Mouse (Mus musculus): ENCODE results near the gene Colq. TPM values are rescaled to one million over a fixed set of nuclear protein-coding genes. Genes with fewer than 3 reads are reported as not detected.
A peak's percentile ranks its signal among the peaks of the same experiment; 100 is the strongest.

Gene Colq
- polyA plus RNA-seq, 2 experiments: 0.04 TPM; not detected in 1

- Histone ChIP-seq H3K4me2 (ENCODE audit: low read depth) (no peak overlapping the region), H3K27me3 (ENCODE audit: control insufficient read depth, insufficient read depth, low read length) (no peaks in the 10 kb centered on the region), H3K27ac (no peak overlapping the region), H3K9ac (replicated peaks) (no peak overlapping the region), H3K4me1 (replicated peaks; ENCODE audit: control insufficient read depth in 2 of 2, insufficient read depth in 2 of 2, low read length in 1 of 2) (peaks cover 0 to 1% of the 10 kb centered on the region in 2 experiments; a peak in 1 of 4 replicates), H3K36me3 (replicated peaks; ENCODE audit: control insufficient read depth, insufficient read depth, low read depth) (no peaks in the 10 kb centered on the region), H3K9me3 (ENCODE audit: control insufficient read depth, low read length) (no peaks in the 10 kb centered on the region), H3K4me3 (ENCODE audit: insufficient read depth in 1 of 2, low read depth in 2 of 2, low read length in 2 of 2) (no peak overlapping the region)
- TF ChIP-seq CTCF (IDR thresholded peaks at IDR 0.05; ENCODE audit: low read depth) (no peak), EP300 (IDR thresholded peaks at IDR 0.05; ENCODE audit: low read depth) (no peak)
- WGBS (ENCODE audit: insufficient replicate concordance): 52% methylated on average over 3 of the region's 3 CpGs
- DNase-seq (ENCODE audit: low read depth in 3 of 3, low spot score in 3 of 3): no peak
- no peak for ATAC-seq (ENCODE audit: insufficient read depth)
These were observed 26.9 kb upstream of the Colq start for GRCm38 (mm10) chr14:31617997-31618396.

GRCm38 (mm10) chr14:31617204-31617603 lies 26.1 kb upstream of the Colq start:
- ATAC-seq (ENCODE audit: insufficient read depth): no peak
- Histone ChIP-seq H3K9me3 (ENCODE audit: control insufficient read depth, low read length) (no peaks in the 10 kb centered on the region), H3K27me3 (ENCODE audit: control insufficient read depth, insufficient read depth, low read length) (no peaks in the 10 kb centered on the region), H3K9ac (replicated peaks) (no peak overlapping the region), H3K4me2 (ENCODE audit: low read depth) (no peak overlapping the region), H3K4me3 (ENCODE audit: insufficient read depth in 1 of 2, low read depth in 2 of 2, low read length in 2 of 2) (no peak overlapping the region), H3K36me3 (replicated peaks; ENCODE audit: control insufficient read depth, insufficient read depth, low read depth) (no peaks in the 10 kb centered on the region), H3K4me1 (replicated peaks; ENCODE audit: control insufficient read depth in 2 of 2, insufficient read depth in 2 of 2, low read length in 1 of 2) (peaks cover 0 to 1% of the 10 kb centered on the region in 2 experiments; a peak in 1 of 4 replicates), H3K27ac (no peak overlapping the region)
- no peak for DNase-seq (ENCODE audit: low read depth in 3 of 3, low spot score in 3 of 3)
- 80% methylated on average over 9 of the region's 9 CpGs for WGBS (ENCODE audit: insufficient replicate concordance)
- TF ChIP-seq EP300 (IDR thresholded peaks at IDR 0.05; ENCODE audit: low read depth): no peak
- TF ChIP-seq CTCF (IDR thresholded peaks at IDR 0.05; ENCODE audit: low read depth): no peak

GRCm38 (mm10) chr14:31613671-31614070 lies 22.5 kb upstream of the Colq start:
- 0 out of 4 replicates have a peak, but pooled peaks cover 0 to 1% of the 10 kb centered on the region in 2 experiments for H3K4me1 ChIP-seq (replicated peaks; ENCODE audit: control insufficient read depth in 2 of 2, insufficient read depth in 2 of 2, low read length in 1 of 2)
- H3K9me3 ChIP-seq (ENCODE audit: control insufficient read depth, low read length): no peaks in the 10 kb centered on the region
- no peak overlapping the region for H3K9ac ChIP-seq (replicated peaks)
- DNase-seq (ENCODE audit: low read depth in 3 of 3, low spot score in 3 of 3) (no peak), ATAC-seq (ENCODE audit: insufficient read depth) (no peak)
- H3K27ac ChIP-seq: no peak overlapping the region
- TF ChIP-seq EP300 (IDR thresholded peaks at IDR 0.05; ENCODE audit: low read depth) (no peak), CTCF (IDR thresholded peaks at IDR 0.05; ENCODE audit: low read depth) (no peak)
- no peaks in the 10 kb centered on the region for H3K27me3 ChIP-seq (ENCODE audit: control insufficient read depth, insufficient read depth, low read length)
- no peak overlapping the region for H3K4me2 ChIP-seq (ENCODE audit: low read depth)
- 62% methylated on average over 5 of the region's 5 CpGs for WGBS (ENCODE audit: insufficient replicate concordance)
- no peaks in the 10 kb centered on the region for H3K36me3 ChIP-seq (replicated peaks; ENCODE audit: control insufficient read depth, insufficient read depth, low read depth)
- no peak overlapping the region for H3K4me3 ChIP-seq (ENCODE audit: insufficient read depth in 1 of 2, low read depth in 2 of 2, low read length in 2 of 2)

- no peaks in the 10 kb centered on the region for H3K9me3 ChIP-seq (ENCODE audit: control insufficient read depth, low read length)
- H3K4me1 ChIP-seq (replicated peaks; ENCODE audit: control insufficient read depth in 2 of 2, insufficient read depth in 2 of 2, low read length in 1 of 2): no peaks in the 10 kb centered on the region
- no peak overlapping the region for H3K27ac ChIP-seq
- TF ChIP-seq CTCF (IDR thresholded peaks at IDR 0.05; ENCODE audit: low read depth) (peak; percentile 46; the same call in 1 of the 2 replicates), EP300 (IDR thresholded peaks at IDR 0.05; ENCODE audit: low read depth) (no peak)
- no peak overlapping the region for H3K4me2 ChIP-seq (ENCODE audit: low read depth)
- H3K27me3 ChIP-seq (ENCODE audit: control insufficient read depth, insufficient read depth, low read length): no peaks in the 10 kb centered on the region
- no peaks in the 10 kb centered on the region for H3K36me3 ChIP-seq (replicated peaks; ENCODE audit: control insufficient read depth, insufficient read depth, low read depth)
- H3K4me3 ChIP-seq (ENCODE audit: insufficient read depth in 1 of 2, low read depth in 2 of 2, low read length in 2 of 2): no peak overlapping the region
- ATAC-seq (ENCODE audit: insufficient read depth) (no peak), DNase-seq (ENCODE audit: low read depth in 3 of 3, low spot score in 3 of 3) (no peak)
- H3K9ac ChIP-seq (replicated peaks): no peak overlapping the region
- WGBS (ENCODE audit: insufficient replicate concordance): 55% methylated on average over 4 of the region's 4 CpGs
These were observed 20.8 kb upstream of the Colq start for GRCm38 (mm10) chr14:31611986-31612385.

DNA sequence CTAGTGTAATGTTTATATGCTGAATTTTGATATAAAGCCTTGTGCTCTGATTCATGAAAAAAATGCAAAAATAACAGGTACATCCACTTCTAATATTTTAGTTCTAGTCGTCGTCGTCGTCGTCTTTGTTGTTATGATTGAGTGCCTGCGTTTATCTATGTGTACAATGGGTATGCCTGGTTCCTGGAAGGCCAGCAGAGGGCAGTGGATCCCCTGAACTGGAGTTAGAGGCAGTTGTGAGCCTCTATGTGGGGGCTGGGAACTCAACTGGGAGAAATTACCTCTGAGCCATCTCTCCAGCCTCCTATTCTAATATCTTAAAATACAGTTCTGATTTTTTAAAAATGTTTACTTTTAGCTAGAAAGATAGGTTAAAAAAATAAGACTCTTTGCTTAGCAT lies 14.4 kb upstream of the Colq start:
- no peak overlapping the region for H3K4me3 ChIP-seq (ENCODE audit: insufficient read depth in 1 of 2, low read depth in 2 of 2, low read length in 2 of 2)
- H3K27ac ChIP-seq: no peak overlapping the region
- no peaks in the 10 kb centered on the region for H3K36me3 ChIP-seq (replicated peaks; ENCODE audit: control insufficient read depth, insufficient read depth, low read depth)
- peaks cover 14 to 17% of the 10 kb centered on the region in 2 experiments for H3K4me1 ChIP-seq (replicated peaks; ENCODE audit: control insufficient read depth in 2 of 2, insufficient read depth in 2 of 2, low read length in 1 of 2)
- no peaks in the 10 kb centered on the region for H3K9me3 ChIP-seq (ENCODE audit: control insufficient read depth, low read length)
- 52% methylated on average over 6 of the region's 6 CpGs for WGBS (ENCODE audit: insufficient replicate concordance)
- ATAC-seq (ENCODE audit: insufficient read depth): no peak
- no peak for DNase-seq (ENCODE audit: low read depth in 3 of 3, low spot score in 3 of 3)
- H3K9ac ChIP-seq (replicated peaks): no peak overlapping the region
- no peaks in the 10 kb centered on the region for H3K27me3 ChIP-seq (ENCODE audit: control insufficient read depth, insufficient read depth, low read length)
- H3K4me2 ChIP-seq (ENCODE audit: low read depth): no peak overlapping the region
- TF ChIP-seq EP300 (IDR thresholded peaks at IDR 0.05; ENCODE audit: low read depth) (no peak), CTCF (IDR thresholded peaks at IDR 0.05; ENCODE audit: low read depth) (peak; percentile 64)

Data from liver, embryonic 14.5 days (tissue).